Mouse (Mus musculus): ENCODE measurements around the gene Ankrd16. TPM values are rescaled to one million over a fixed set of nuclear protein-coding genes. Genes with fewer than 3 reads are reported as not detected.

Gene Ankrd16
- 28.1 and 44.2 TPM in 2 replicates for total RNA-seq (2017)

DNA sequence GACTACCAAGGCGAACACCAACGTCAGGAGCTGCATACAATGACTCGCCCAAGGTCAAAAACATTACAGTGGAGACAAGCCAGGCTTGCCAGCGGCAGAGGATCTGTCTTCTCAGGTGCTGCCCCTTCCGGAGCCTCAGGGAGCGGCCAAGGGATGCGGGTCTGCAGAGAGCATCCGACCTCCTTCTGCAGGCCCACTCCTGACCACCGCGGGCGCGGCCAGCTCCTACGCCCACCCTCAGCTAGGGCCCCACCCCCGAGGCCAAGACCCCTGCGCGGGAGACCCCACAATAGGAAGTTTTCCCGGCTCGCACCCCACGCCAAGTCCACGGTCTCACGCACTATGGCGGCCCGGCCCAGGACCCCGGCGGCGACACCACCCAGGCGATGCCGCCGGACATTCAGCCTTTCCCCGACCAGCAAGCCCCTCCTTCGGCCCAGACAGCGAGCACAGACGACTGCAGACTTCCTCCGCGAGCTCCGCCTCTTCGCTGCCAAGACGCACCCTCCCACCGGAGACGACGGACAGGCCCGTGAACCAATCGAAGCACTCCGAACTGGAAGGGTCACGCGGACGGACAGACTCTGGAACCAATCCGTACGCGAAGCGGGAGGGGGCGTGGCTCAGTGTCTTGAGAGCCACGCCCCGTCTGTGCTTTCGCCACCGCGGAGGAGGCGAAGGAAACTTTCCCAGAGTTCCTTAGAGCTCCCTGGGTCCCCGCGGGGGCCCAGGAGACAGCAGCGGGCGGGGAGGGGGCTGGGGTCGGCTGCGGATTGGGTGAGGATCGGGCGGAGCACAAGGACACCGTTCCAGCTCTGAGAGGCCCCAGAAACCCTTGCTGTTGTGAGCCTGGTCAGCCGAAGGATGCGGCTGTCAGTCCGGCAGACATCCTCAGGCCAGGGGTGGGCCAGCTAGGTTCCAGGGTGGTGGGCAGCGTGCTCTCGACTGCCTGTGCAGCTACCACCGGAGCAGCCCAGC, at the start of gene Ankrd16, which contains the start of gene Fbh1:
Gene Ankrd16, plus strand, starts transcription at position 786 of the 978 bp plus-strand sequence.
Gene Fbh1, minus strand, starts transcription at position 492 of the 978 bp plus-strand sequence.
- ATAC-seq (replicated peaks in 1 of 2; ENCODE audit: insufficient read depth in 1 of 2, low FRiP score in 2 of 2, low TSS enrichment in 1 of 2, low read depth in 1 of 2, poor library complexity in 2 of 2, severe bottlenecking in 2 of 2): peak; percentile 94 to 96

- ATAC-seq (replicated peaks in 1 of 2; ENCODE audit: insufficient read depth in 1 of 2, low FRiP score in 2 of 2, low TSS enrichment in 1 of 2, low read depth in 1 of 2, poor library complexity in 2 of 2, severe bottlenecking in 2 of 2): no peak
These were observed 48.6 kb upstream of the Ankrd16 start for GRCm38 (mm10) chr2:11729091-11729490.

DNA sequence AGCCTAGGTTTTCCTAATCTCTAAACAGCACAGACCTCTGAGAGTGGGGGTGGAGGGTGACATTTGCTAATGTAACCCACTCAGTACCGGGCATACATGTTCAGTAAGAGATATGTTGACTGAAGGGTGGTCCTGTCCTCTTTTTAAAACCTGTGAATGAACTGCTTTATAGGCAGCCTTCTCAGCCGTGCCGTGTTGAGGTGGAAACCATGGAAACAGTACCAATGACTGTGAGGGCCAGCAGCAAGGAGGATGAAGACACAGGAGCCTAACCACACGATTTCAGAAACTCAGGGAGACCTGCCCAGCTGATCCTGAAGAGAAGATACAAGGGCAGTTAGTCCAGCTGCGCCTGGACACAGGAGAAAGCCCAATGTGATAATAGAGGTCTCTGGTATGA, 44.7 kb upstream of the Ankrd16 start:
- ATAC-seq (replicated peaks in 1 of 2; ENCODE audit: insufficient read depth in 1 of 2, low FRiP score in 2 of 2, low TSS enrichment in 1 of 2, low read depth in 1 of 2, poor library complexity in 2 of 2, severe bottlenecking in 2 of 2): no peak

- no peak for ATAC-seq (replicated peaks in 1 of 2; ENCODE audit: insufficient read depth in 1 of 2, low FRiP score in 2 of 2, low TSS enrichment in 1 of 2, low read depth in 1 of 2, poor library complexity in 2 of 2, severe bottlenecking in 2 of 2)
These were observed 41.8 kb upstream of the Ankrd16 start for GRCm38 (mm10) chr2:11735853-11736252.

GRCm38 (mm10) chr2:11738794-11739193, 38.9 kb upstream of the Ankrd16 start:
- no peak for ATAC-seq (replicated peaks in 1 of 2; ENCODE audit: insufficient read depth in 1 of 2, low FRiP score in 2 of 2, low TSS enrichment in 1 of 2, low read depth in 1 of 2, poor library complexity in 2 of 2, severe bottlenecking in 2 of 2)

DNA sequence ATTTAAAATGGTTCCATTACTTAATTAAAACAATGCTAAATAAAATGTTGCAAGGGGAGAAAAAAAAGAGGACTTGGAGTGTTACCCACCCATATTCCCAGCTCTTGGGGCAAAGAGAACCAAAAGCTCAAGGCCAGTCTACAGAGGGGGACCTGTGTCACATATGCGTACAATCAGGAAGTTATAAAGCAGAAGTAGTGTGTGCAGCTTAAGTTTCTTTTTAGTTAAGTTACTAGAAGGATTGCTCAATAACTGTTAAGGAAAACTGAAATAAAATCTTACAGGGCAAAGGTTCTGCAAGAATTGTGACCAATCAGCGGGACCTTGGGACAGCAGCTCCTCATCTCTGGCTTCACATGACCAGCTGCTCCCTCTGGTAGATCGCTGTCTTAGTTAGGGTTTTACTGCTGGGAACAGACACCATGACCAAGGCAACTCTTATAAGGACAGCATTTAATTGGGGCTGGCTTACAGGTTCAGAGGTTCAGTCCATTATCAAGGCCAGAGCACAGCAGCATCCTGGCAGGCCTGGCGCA, 38.1 kb upstream of the Ankrd16 start:
- ATAC-seq (replicated peaks in 1 of 2; ENCODE audit: insufficient read depth in 1 of 2, low FRiP score in 2 of 2, low TSS enrichment in 1 of 2, low read depth in 1 of 2, poor library complexity in 2 of 2, severe bottlenecking in 2 of 2): peak; percentile 93 to 96

DNA sequence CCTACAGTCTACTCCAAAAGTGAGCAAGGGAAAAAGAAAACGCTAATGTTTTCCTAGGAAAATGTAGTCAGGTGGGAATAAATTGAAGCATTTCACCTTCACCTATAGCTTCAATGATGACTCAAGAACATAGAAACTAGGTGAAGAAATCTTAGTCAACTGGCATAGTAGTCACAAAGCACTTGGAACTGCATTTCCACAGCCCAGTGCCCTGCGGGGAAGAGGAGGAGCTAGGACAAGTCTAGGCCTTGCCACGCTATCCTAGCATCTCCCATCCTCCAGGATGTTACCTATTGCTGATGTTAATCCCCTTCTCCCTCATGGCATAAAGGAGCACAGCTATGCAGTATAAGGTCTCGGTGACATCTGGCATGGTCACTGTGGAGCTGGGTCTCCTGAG, 15.1 kb upstream of the Ankrd16 start:
- no peak for ATAC-seq (replicated peaks in 1 of 2; ENCODE audit: insufficient read depth in 1 of 2, low FRiP score in 2 of 2, low TSS enrichment in 1 of 2, low read depth in 1 of 2, poor library complexity in 2 of 2, severe bottlenecking in 2 of 2)

DNA sequence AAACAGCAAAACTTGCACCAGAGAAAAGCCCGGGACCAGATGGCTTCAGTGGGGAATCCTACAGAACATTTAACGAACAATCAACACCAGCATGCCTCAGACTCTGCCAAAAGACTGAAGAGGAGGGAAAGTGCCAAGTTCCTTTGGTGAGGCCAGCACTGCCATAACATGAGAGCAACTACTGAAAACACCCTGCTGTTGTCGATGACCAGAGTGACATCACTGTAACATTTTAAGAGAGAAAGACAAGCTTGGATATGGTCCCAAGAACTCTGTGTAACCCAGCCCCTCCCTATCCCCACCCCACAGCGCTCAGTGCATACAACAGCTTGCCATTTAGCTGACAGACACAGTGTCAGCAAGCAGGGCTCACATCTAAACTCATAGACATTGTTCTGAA, 12.0 kb upstream of the Ankrd16 start:
- ATAC-seq (replicated peaks in 1 of 2; ENCODE audit: insufficient read depth in 1 of 2, low FRiP score in 2 of 2, low TSS enrichment in 1 of 2, low read depth in 1 of 2, poor library complexity in 2 of 2, severe bottlenecking in 2 of 2): no peak

- no peak for ATAC-seq (replicated peaks in 1 of 2; ENCODE audit: insufficient read depth in 1 of 2, low FRiP score in 2 of 2, low TSS enrichment in 1 of 2, low read depth in 1 of 2, poor library complexity in 2 of 2, severe bottlenecking in 2 of 2)
These were observed 11.1 kb upstream of the Ankrd16 start for GRCm38 (mm10) chr2:11766485-11767160.

GRCm38 (mm10) chr2:11767161-11767545, 10.5 kb upstream of the Ankrd16 start:
- 0 out of 4 replicates have a peak, but pooled peaks of 1 of the 2 experiments have one; percentile 32 for ATAC-seq (replicated peaks in 1 of 2; ENCODE audit: insufficient read depth in 1 of 2, low FRiP score in 2 of 2, low TSS enrichment in 1 of 2, low read depth in 1 of 2, poor library complexity in 2 of 2, severe bottlenecking in 2 of 2)

GRCm38 (mm10) chr2:11771701-11772100, 6.0 kb upstream of the Ankrd16 start:
- ATAC-seq (replicated peaks in 1 of 2; ENCODE audit: insufficient read depth in 1 of 2, low FRiP score in 2 of 2, low TSS enrichment in 1 of 2, low read depth in 1 of 2, poor library complexity in 2 of 2, severe bottlenecking in 2 of 2): no peak; a peak in 2 of 4 replicates

DNA sequence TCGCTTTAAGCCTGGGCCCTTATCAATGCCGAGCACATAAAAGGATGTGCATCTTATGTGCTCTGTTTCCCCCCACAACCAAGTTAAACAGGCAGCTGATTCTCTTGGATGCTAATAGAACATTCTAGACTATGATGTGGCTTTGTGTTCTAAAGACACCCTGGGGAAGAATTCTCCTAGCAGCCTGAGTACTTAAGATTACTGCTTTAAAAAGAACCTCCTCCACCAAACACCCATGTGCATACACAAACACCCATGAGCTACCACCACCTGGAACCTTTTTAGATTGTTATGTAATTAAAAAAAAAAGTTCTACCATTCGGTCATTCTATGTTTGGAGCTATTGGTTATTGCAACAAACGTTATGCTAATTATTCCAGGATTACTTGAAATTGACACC, 5.3 kb upstream of the Ankrd16 start:
- ATAC-seq (replicated peaks in 1 of 2; ENCODE audit: insufficient read depth in 1 of 2, low FRiP score in 2 of 2, low TSS enrichment in 1 of 2, low read depth in 1 of 2, poor library complexity in 2 of 2, severe bottlenecking in 2 of 2): no peak

- no peak for ATAC-seq (replicated peaks in 1 of 2; ENCODE audit: insufficient read depth in 1 of 2, low FRiP score in 2 of 2, low TSS enrichment in 1 of 2, low read depth in 1 of 2, poor library complexity in 2 of 2, severe bottlenecking in 2 of 2)
These were observed 3.2 kb upstream of the Ankrd16 start for GRCm38 (mm10) chr2:11774426-11774825.

DNA sequence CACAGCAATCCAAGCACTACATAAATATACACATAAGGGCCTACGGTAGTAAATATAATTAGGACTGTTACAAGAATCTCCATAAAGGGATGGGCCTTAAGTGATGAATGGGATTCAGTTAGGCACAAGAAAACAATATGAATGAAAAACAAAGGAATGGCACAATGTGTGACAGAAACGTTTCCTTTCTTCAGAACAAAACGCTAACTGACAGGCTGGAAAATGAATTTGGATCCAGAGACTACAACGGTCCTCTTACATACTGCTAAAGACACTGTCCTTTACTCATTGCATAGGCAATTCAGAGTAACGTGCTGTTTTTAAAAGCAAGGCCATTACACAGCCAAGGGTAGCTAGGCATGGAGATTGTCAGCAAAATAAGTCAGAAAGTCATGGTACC, 2.6 kb upstream of the Ankrd16 start:
- ATAC-seq (replicated peaks in 1 of 2; ENCODE audit: insufficient read depth in 1 of 2, low FRiP score in 2 of 2, low TSS enrichment in 1 of 2, low read depth in 1 of 2, poor library complexity in 2 of 2, severe bottlenecking in 2 of 2): no peak

GRCm38 (mm10) chr2:11776415-11776814, 1.3 kb upstream of the Ankrd16 start:
- no peak for ATAC-seq (replicated peaks in 1 of 2; ENCODE audit: insufficient read depth in 1 of 2, low FRiP score in 2 of 2, low TSS enrichment in 1 of 2, low read depth in 1 of 2, poor library complexity in 2 of 2, severe bottlenecking in 2 of 2)

DNA sequence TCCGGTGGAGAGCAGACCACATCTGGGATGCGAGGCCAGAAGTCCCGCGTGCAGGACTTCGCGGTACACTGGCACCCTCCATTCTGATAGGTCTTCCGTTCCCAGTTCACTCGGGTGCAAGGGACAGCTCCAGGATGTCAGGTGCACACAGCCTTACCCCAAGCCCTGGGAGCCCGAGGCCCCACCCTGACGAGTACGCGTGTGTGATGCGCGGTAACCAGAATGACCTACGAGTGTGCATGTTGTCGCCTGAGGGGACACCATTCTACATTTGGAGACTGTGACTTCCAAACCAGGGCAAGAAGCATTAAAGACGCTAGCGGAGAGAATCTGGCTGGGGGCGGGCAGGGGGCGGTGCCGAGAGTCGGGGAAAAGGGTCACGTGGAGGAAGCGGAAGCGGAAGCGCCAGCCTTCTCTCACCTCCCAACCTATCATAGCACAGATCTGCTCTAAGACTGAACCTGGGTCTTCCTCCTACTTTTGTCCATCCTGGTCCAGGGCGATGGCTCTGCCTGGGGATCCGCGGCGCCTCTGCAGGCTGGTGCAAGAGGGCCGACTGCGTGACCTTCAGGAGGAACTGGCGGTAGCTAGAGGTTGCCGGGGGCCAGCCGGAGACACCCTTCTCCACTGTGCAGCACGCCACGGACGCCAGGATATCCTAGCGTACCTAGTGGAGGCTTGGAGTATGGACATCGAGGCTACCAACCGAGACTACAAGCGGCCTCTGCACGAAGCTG, 579 bp downstream of the Ankrd16 start:
- ATAC-seq (replicated peaks in 1 of 2; ENCODE audit: insufficient read depth in 1 of 2, low FRiP score in 2 of 2, low TSS enrichment in 1 of 2, low read depth in 1 of 2, poor library complexity in 2 of 2, severe bottlenecking in 2 of 2): peak; percentile 78 to 79

GRCm38 (mm10) chr2:11784159-11784558, 6.5 kb downstream of the Ankrd16 start:
- ATAC-seq (replicated peaks in 1 of 2; ENCODE audit: insufficient read depth in 1 of 2, low FRiP score in 2 of 2, low TSS enrichment in 1 of 2, low read depth in 1 of 2, poor library complexity in 2 of 2, severe bottlenecking in 2 of 2): no peak

All from hematopoietic stem cell, adult 5-6 weeks (primary cell).